Mouse (Mus musculus): ENCODE measurements at regions not wholly inside any gene's neighbourhood (a gene's known extent, or its start where the extent isn't known, plus 50 kb on each side); places are given as distances from the start of the nearest gene placed in this dataset.

GRCm38 (mm10) chr1:151088535-151089125 lies 93.7 kb upstream of the Gm47985 start:
- in situ Hi-C loops (cut with MseI, MboI), result no loop called here

- in situ Hi-C loops (cut with MseI, MboI), result no loop called here
Measured at GRCm38 (mm10) chr1:151092035-151092434, 90.3 kb upstream of the Gm47985 start.

- in situ Hi-C loops (cut with MseI, MboI), result no loop called here
Measured at GRCm38 (mm10) chr1:151095344-151096050, 86.8 kb upstream of the Gm47985 start.

DNA sequence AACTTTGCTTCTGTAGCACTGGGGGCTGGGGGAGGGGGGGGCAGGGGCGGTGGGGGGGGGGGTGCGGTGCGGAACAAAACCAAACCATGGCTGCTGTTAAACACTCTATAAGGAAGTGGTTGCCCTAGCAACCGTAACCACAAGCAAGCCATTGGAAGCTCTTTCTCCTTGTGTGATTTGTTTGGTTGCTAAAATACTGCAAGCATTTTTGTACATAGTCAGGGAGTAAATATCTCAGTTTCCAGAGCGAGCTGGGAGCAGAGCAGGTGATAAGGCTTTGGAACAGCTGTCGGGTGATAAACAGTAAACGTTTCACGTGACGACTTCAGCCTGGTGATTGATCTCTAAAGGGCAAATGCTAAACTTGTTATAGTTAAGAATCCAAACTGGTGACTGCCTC lies 86.3 kb upstream of the Gm47985 start:
- in situ Hi-C loops (cut with MseI, MboI), result no loop called here

- in situ Hi-C loops (cut with MseI, MboI), result no loop called here
Measured at GRCm38 (mm10) chr1:151097506-151097905, 84.8 kb upstream of the Gm47985 start.

DNA sequence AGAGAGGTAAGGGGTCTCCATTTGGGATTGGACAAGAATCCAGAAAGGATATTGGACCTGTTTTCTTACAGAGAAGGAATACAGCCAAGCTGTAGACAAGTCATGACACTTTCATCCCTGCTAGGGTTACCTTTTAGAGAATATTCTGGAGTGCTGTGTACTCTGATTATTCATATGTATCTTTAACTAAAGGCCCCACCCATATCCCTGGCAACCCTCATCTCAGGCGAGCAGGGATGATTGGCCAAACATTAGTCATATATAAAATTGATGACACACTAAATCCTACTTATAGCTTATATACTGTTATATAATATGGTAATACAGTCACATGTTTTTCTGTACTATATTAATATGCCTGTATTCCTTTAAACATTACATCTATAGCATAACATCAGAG lies 83.6 kb upstream of the Gm47985 start:
- in situ Hi-C loops (cut with MseI, MboI), result no loop called here

DNA sequence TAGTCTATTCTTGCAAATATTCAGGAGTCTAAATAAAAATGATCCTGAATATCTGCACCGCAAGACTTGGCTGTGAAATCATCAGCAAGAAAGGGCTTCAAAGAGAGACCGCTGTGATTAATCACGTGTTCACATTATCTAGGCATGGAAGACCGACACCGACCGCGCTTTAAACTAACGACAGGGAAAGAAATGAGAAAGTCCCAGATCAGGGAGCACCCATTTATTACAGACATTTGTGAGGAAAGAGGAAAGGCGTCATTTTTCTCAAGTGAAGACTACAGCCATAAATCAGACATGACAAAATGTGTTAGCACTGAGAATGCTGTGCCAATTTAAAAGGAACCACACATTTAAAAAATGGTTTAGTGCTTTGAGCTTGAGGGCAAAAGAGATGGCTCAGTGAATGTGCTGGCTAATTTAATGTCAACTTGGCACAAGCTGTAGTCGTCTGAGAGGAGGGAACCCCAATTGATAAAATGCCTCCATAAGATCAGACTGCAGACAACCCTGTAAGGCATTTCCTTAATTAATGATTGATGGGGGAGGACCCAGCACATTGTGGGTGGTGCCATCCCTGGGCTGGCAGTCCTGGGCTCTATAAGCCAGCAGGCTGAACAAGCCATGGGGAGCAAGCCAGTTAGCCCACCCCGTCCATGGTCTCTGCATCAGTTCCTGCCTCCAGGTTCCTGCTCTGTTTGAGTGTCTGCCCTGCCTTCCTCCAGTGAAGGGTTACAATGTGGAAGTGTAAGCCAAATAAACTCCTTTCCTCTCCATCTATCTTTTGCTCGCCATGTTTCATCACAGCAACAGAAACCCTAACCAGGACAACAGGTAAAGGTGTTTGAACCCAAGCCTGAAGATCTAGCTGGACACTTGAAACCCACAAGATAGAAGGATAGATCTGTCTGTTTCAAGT lies 81.5 kb upstream of the Gm47985 start:
- in situ Hi-C loops (cut with MseI, MboI), result no loop called here

GRCm38 (mm10) chr1:151101516-151101915 lies 80.8 kb upstream of the Gm47985 start:
- in situ Hi-C loops (cut with MseI, MboI), result no loop called here

- in situ Hi-C loops (cut with MseI, MboI), result no loop called here
Measured at GRCm38 (mm10) chr1:151102061-151102460, 80.3 kb upstream of the Gm47985 start.

DNA sequence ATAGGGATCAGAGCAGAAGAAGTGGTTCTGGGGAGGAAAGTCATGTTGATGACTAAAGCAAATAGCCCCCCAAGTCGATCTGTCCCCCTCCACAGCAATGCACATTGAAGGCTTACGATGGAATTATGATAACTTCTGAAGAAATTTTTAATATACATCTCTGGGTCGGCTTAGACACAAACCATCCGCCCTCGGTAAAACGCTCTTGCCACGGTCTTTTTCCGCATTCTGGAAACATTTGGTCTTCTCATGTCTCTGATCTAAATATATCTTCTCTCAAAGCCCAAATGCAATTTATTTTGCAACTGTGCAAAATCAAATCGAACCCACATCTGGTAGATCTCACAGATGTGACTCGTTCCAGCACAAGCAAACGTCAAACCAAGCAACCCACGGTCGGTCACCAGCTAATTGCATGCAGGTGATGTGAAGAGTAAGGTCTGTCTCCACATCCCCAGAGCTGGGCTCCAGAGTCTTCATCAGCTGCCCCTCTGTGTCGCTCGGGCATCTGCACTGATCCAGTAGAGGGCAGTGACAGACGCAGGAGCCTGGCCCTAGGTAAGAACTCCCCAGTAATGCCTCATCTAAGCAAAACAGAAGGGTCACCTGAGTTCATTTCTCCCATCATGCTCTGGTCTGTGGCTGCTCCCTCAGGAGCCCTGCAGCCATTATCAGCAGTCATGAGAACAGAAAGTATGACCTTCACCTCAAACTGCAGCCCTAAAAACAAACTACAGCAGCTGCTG lies 79.5 kb upstream of the Gm47985 start:
- in situ Hi-C loops (cut with MseI, MboI), result no loop called here

DNA sequence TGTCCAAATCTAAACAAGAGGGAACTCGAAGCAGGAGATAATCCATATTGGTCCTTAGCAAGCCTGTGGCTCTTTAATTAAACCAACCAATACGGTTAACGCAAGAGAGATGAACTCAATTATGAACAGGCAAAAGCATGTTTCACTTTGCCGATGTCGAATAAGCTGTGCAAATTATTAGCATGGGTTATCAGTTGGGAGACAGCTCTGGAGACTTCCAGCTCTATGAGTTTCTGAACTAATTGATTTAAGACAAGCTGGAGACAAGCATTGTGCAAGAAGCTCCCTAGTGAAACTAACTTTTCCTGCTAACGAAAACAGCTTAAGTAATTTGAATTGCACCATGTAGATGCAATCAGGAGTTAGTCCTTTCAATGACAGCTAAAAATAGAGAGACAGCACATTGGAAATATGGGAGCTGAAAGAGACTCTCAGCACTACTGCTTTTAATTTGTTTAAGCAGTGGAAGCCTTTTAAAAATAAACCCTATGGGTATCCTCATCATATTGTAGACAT lies 78.8 kb upstream of the Gm47985 start:
- in situ Hi-C loops (cut with MseI, MboI), result no loop called here

DNA sequence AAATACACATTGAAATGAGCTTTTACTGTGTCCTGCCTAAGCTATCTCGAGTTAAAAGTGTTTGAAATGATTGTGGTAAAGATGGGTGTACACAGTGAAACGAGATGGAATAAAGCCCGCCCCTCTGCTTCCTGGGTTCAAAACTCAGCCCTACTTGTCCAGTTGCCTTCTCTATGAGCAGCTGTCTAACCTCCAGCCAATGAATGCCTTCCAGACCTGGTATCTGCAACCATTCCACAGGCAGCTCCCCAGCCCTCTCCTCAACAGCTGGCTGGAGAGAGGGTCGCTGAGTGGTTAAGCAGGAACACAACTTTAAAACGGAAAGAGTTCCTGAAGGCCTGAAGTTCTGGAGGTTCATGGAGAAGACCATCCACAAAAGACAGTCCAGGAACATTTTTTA lies 78.0 kb upstream of the Gm47985 start:
- in situ Hi-C loops (cut with MseI, MboI), result no loop called here

GRCm38 (mm10) chr1:151104806-151105205 lies 77.5 kb upstream of the Gm47985 start:
- in situ Hi-C loops (cut with MseI, MboI), result no loop called here

DNA sequence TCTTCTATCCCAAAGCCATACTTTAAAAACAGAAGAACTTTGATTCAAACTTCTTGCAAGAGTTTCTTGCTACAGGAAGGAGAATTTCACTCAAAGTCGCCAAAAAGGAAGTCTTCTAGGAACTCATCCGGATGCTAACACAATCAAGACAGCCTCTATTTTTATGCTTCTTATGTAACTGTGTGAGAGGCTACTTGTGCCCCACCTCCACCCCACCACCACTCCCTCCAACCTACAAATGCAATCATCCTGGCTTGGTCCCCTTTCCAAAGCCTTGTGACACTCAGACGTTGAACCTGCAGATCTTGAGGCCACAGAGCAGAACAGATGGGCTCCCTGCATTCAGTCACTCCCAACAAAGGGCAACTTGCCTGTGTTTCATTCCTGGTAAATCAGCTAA lies 77.1 kb upstream of the Gm47985 start:
- in situ Hi-C loops (cut with MseI, MboI), result no loop called here

- in situ Hi-C loops (cut with MseI, MboI), result no loop called here
Measured at GRCm38 (mm10) chr1:151107401-151107800, 74.9 kb upstream of the Gm47985 start.

DNA sequence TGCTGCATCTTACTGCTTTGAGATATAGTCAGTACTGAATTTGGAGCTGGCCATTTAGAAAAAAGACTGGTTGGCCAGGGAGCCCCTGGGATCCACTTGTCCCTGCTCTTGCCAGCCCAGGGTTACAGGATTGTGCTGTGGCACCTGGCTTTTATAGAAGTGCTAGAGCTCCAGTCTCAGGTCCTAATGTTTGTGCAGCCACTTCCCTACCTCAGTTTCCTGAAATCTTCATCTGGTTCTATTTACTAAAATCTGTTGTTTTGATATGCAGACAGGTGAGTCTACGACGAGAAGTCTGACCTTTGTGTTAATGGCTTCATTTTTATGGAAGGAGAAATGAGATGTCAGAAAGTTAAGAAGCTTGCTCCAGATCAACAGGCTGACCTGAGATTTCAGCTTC lies 73.0 kb upstream of the Gm47985 start:
- in situ Hi-C loops (cut with MseI, MboI), result no loop called here

- in situ Hi-C loops (cut with MseI, MboI), result no loop called here
Measured at GRCm38 (mm10) chr1:151110412-151110811, 71.9 kb upstream of the Gm47985 start.

DNA sequence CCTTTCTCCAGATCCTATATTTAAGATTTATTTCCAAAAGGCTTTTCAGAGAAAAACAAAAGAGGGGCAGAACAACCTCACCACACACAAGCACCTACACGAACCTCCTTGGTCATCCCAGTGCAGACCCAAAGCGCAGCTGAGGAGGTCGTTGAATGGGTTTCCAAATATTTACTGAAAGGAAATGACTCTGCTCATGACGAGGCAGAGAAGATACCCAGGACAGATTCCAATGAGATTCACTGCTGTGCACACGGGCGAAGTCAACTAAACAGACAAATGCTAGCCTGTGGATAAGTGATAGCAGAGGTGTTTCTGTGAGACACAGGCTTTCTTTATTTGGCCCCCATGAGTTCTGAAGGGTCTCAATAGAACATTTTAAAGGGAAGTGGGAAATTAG lies 70.7 kb upstream of the Gm47985 start:
- in situ Hi-C loops (cut with MseI, MboI), result no loop called here

DNA sequence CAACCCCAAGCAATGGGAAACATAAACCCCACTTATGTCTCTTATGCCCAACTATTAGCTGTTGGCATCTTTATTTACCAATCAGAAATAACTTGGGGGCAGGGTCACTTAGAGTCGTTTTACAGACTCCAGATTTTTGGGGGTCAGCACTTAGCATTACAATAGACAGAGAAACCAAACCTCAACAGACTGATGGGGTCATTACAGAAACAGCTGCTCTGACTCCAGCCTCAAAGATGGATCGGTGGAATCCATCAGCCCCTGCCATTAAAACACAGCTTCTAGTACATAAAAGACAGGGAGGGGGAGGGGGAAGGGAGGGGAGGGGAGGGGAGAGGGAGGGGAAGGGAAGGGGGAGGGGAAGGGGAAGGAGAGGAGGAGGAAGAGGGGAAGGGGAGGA lies 69.9 kb upstream of the Gm47985 start:
- in situ Hi-C loops (cut with MseI, MboI), result no loop called here

DNA sequence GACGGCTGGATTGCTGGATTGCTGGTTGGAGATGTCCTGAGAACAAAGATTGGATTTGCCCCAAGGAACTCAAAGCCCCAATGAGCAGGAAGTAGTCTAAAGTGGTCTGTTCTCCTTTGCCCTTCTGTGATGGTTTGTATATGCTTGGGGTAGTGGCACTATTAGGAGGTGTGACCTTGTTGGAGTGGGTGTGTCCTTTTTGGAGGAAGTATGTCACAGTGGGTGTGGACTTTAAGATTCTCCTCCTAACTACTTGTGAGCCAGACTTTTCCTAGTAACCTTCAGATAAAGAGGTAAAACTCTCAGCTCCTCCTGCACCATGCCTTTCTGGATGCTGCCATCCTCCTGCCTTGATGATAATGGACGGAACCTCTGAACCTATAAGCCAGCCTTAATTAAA lies 69.1 kb upstream of the Gm47985 start:
- in situ Hi-C loops (cut with MseI, MboI), result no loop called here

GRCm38 (mm10) chr1:151118530-151118929 lies 63.8 kb upstream of the Gm47985 start:
- in situ Hi-C loops (cut with MseI, MboI), result no loop called here

DNA sequence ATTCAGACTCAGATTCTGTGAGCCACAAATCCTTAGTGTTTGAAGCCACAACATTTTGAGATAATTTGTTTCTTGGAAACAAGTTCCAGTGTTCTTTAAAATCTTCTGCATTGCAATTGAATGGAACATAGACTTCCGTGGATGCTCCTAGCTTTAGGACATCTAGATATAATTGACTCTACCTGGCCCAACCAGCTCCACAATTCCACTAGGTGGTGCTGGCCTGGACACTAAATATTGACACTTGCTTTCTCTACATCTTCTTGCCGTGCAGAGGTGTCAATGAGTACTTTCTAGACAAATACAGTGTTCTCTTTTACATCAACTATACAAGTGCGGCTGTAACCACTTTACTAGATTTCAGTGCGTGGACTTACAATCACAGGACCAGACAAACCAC lies 63.4 kb upstream of the Gm47985 start:
- in situ Hi-C loops (cut with MseI, MboI), result no loop called here
